Mouse (Mus musculus) neutrophil, adult 83 days (primary cell): ENCODE measurements around the gene Vmn1r183. TPM values are rescaled to one million over a fixed set of nuclear protein-coding genes. Genes with fewer than 3 reads are reported as not detected.

Experiments used
- total RNA-seq, 2 experiments: library from RNA; stranded (reverse); gene quantifications; one replicate each; pipeline ENCODE4 v1.2.4; 2023

The Vmn1r183 gene
- not detected for total RNA-seq

DNA sequence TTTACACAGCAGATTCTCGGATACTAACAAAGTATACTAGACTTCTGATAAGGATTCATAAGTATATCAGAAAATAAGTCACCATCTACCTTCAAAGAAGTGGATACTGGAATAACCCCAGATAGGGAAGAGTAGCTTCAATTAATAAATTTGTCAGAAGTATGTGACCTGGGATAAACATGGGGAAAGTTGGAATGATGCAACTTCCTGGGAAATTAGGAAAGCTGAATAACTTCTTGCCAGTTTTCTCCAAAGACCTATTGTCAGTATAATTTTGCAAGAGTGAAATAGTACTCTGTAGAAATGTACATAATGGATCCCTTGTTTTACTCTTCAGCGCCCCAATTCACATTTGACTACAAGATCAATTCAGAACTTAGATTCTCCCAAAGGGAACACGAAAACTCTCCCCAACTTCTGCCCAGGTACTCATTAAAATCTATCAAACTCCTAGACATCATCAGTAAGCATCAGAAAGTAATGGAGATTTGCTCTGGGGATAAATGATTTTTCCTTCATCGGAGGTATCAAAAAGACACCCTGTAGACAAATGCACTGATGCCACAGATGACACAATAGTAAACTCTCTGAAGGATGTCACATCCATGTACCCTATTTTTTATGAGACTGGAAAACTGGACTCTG lies at the start of gene Vmn1r183:
TSS of gene Vmn1r183 (plus strand) at position 595 of the 645 bp plus-strand sequence.

DNA sequence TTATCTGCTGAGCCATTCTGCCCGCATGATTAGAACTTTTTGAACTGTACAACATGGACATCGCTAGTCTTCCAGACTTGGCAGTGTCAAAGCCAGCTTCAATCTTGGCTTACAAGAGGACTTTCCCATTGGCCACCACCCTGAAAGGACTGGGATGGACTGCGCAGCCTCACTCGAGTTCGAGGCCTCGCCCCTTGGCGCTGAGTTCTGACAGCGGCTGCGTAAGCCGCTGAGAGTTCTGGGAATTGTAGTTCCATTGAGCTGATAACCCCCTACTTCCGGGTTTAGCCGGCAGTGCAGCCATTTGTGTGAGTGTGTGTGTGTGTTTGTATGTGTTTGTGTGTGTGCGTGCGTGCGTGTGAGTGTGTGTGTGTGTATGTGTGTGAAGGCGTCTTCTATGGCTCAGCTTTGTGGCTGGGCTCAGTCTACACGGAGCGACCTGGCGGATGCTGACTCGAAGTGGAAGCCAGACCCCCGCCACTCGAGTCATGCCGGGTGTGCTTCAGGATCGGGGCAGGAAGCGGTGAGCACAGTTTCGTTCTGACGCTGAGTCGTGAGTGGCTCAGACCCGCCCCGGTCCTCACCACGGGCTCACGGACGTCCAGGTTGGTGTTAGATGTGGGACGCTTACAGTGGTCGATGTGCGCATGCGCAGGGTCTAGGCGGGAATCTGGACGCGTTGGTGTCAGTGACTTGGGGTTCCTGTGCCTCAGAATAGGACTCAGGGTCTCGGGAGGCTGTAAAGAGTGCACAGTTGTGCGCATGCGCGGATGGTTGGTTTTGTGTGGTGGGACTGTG lies 28.8 kb downstream of the Vmn1r183 start, which contains the start of gene Zfp180:
TSS of gene Zfp180 (plus strand) at position 291 of the 798 bp plus-strand sequence.

DNA sequence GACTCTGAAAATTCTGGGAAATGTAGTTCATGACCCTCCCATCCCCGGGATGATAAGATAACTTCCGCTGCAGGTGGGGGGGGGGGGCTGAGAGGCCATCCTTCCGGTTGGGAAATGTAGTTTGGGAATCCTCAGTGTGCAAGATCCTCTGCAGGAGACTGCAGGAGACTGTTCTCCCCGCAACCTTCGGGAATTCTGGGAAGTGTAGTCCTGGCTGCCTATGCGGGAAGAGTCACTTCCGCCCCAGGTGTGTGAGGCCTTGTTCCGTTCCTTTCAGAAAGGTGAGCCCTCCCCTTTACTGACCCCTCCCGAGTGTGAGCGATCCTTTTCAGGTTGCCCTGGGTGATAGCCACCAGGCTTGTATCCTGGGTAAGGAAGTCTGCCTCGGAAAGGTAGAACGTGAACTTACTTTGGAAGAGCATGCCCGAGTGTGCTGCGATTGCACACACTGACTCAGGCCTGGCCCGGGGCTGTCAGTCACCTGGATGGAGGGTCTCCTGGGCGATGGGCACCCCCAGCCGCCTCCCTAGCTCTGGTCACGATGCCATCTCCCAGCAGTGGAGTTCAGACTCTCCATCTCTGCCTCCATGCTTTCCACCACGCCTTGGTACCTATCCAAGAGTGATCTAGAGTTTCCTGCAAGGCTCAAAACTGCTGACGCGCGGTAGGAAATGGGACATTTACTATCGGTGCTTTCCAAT lies 59.3 kb downstream of the Vmn1r183 start, which contains the start of gene Zfp112:
TSS of gene Zfp112 (plus strand) at position 159 of the 701 bp plus-strand sequence.

Other genes starting within 250 kb of the Vmn1r183 start
- not detected for gene Vmn1r175, start 242.6 kb upstream of the Vmn1r183 start, total RNA-seq
- not detected for gene Vmn1r176, start 215.9 kb upstream of the Vmn1r183 start, total RNA-seq
- not detected for gene Vmn1r177, start 186.8 kb upstream of the Vmn1r183 start, total RNA-seq
- not detected for gene Vmn1r178, start 161.2 kb upstream of the Vmn1r183 start, total RNA-seq
- not detected for gene Vmn1r179, start 126.3 kb upstream of the Vmn1r183 start, total RNA-seq
- not detected for gene Vmn1r180, start 102.6 kb upstream of the Vmn1r183 start, total RNA-seq
- gene Vmn1r181, start 78.6 kb upstream of the Vmn1r183 start, total RNA-seq = not detected
- not detected for gene V1rd19, start 51.6 kb upstream of the Vmn1r183 start, total RNA-seq
- gene Zfp180, start 28.7 kb downstream of the Vmn1r183 start, total RNA-seq = 10 to 100 TPM; 13.4 to 13.8 TPM
- under 1 TPM; 0.60 to 0.70 TPM for gene Zfp112, start 59.1 kb downstream of the Vmn1r183 start, total RNA-seq
- gene Zfp235, start 80.9 kb downstream of the Vmn1r183 start, total RNA-seq = 1 to 10 TPM; 3.1 to 4.5 TPM
- gene Zfp114, start 121.8 kb downstream of the Vmn1r183 start, total RNA-seq = under 1 TPM in 1 of 2 experiments, not detected in 1; 0.28 TPM
- 1 to 10 TPM; 3.6 to 4.0 TPM for gene Zfp111, start 158.2 kb downstream of the Vmn1r183 start, total RNA-seq
- gene Zfp109, start 184.3 kb downstream of the Vmn1r183 start, total RNA-seq = under 1 TPM; 0.73 to 0.90 TPM
- under 1 TPM in 1 of 2 experiments, not detected in 1; 0.35 TPM for gene Zfp108, start 201.5 kb downstream of the Vmn1r183 start, total RNA-seq
- gene Zfp93, start 217.2 kb downstream of the Vmn1r183 start, total RNA-seq = under 1 TPM; 0.18 to 0.57 TPM
- 1 to 10 TPM; 4.1 to 4.4 TPM for gene Zfp61, start 248.0 kb downstream of the Vmn1r183 start, total RNA-seq